Mouse (Mus musculus): ENCODE results near the gene Tmem266. TPM values are rescaled to one million over a fixed set of nuclear protein-coding genes. Genes with fewer than 3 reads are reported as not detected.

Tmem266 gene
- polyA plus RNA-seq, 1 experiment, result 0.95 TPM

DNA sequence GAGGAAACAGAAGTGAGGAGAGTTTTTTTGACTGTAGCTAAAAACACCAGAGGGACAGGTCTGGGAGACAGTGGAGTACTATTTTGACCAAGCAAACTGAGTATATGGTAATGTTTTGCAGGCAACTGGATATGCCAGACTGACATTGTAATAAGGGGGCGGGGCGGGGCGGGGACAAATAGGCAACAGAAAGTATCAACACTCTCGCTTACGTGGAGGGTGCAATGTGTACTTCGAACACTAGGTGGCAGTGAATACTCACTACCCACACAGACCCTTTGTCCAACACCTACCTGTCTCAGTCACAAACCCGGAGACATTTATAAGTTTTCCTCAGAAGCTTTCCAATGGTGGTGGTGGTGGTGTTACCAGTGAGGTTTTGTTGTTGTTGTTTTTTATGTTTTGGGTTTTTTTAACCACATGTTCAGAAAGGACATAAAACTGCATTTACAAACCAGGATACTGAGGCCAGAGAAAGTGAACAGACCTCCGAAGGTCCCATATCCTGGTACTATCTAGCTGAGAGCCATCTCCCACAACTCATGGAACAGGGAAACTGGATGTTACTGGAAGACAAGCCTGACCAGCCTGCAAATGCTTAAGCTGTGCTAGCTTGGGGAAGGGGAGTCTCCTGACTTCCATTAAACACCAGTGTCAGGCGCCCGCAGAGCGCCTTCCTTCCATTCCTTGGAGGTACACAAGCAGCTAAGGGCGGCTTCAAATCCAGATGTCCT, 102.7 kb downstream of the Tmem266 start:
- no peak overlapping the region for H3K27ac ChIP-seq (ENCODE audit: insufficient read depth, low read depth, low read length)
- no peaks in the 10 kb centered on the region for H3K27me3 ChIP-seq (ENCODE audit: control insufficient read depth, insufficient read depth, low read length)
- no peaks in the 10 kb centered on the region for H3K36me3 ChIP-seq (ENCODE audit: control insufficient read depth, insufficient read depth, low read length)
- peak overlapping the region; percentile 37; the same call in 1 of the 2 replicates for H3K4me3 ChIP-seq (ENCODE audit: low read depth, low read length)
- WGBS, result 27% methylated on average over 12 of the region's 12 CpGs
- TF ChIP-seq CTCF (IDR thresholded peaks at IDR 0.05; ENCODE audit: extremely low read depth, insufficient read length, insufficient replicate concordance, low read depth, low read length) (peak; percentile 33; the same call in 1 of the 2 replicates), POLR2A (IDR thresholded peaks at IDR 0.05; ENCODE audit: low read depth, low read length) (no peak)
- H3K4me1 ChIP-seq (ENCODE audit: control insufficient read depth, insufficient read depth, insufficient read length, low read length), result peaks cover 20% of the 10 kb centered on the region

DNA sequence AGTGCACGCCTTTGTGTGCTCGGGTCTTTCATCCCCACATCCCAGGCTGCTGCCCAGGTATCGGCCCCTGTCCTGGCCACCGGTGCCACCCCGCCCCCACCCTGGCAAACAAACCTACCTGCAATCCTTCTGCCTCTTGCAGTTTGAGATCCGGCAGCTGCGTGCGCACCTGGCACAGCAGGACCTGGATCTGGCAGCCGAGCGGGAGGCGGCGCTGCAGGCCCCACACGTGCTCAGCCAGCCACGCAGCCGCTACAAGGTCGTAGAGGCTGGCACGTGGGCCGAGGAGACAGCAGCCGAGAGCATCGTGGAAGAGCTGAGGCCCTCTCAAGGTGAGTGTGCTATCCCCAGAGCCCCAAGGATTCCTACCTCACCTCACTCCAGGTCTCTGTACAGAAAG, 103.4 kb downstream of the Tmem266 start:
- Histone ChIP-seq H3K4me1 (ENCODE audit: control insufficient read depth, insufficient read depth, insufficient read length, low read length) (peaks cover 14% of the 10 kb centered on the region), H3K27ac (ENCODE audit: insufficient read depth, low read depth, low read length) (no peak overlapping the region), H3K36me3 (ENCODE audit: control insufficient read depth, insufficient read depth, low read length) (no peaks in the 10 kb centered on the region), H3K4me3 (ENCODE audit: low read depth, low read length) (peak overlapping the region; percentile 37; the same call in 1 of the 2 replicates), H3K27me3 (ENCODE audit: control insufficient read depth, insufficient read depth, low read length) (no peaks in the 10 kb centered on the region)
- WGBS, result 23% methylated on average over 20 of the region's 20 CpGs
- TF ChIP-seq CTCF (IDR thresholded peaks at IDR 0.05; ENCODE audit: extremely low read depth, insufficient read length, insufficient replicate concordance, low read depth, low read length), result peak; percentile 30; the same call in 1 of the 2 replicates
- no peak for TF ChIP-seq POLR2A (IDR thresholded peaks at IDR 0.05; ENCODE audit: low read depth, low read length)

DNA sequence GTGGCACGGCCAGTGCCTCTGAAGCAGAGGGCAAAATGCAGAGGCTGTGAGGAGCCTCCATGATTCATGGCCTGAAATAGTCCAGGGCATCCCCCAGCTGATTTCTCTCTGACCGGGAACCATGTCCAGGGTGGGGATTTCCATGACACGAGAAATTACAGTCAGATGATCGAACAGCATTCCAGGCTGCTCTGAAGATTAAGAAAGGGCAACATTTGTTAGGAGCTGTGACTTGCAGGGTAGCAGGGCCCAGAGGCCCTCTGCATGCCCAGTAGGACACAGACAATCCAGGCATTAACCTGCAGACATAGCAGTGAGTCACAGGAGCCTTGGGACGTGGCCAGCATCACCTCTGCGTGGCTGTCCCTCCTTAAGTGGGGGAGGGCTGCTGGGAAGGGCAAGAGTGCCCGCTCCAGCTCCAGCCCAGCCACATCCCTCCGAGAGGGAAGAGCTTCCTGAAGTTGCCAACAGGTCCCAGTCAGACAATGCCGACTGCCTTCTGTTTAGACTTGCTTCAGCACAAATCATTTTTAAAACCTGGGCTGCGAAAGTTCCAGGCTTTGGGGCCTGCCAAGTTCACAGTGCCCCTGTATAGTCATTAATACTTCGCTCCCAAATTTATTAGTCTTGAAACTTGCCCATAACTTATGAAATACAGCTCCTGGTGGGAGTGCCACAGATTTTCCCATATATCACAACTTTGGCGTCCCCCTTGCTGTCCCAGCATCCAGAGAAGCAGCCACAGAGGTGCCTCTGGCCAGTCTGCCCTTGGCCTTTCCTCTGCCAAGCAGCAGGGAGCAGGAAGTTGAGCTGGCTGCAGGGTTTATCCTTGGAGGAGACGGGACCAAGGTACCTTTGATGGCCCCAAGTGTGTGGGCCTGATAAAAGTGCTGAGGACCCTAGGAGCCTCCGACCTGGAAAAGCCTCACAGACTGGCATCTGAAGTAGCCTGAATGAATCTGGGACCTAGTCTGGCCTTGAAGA, 105.9 kb downstream of the Tmem266 start:
- 63% methylated on average over 14 of the region's 14 CpGs for WGBS
- no peak overlapping the region for H3K4me3 ChIP-seq (ENCODE audit: low read depth, low read length)

DNA sequence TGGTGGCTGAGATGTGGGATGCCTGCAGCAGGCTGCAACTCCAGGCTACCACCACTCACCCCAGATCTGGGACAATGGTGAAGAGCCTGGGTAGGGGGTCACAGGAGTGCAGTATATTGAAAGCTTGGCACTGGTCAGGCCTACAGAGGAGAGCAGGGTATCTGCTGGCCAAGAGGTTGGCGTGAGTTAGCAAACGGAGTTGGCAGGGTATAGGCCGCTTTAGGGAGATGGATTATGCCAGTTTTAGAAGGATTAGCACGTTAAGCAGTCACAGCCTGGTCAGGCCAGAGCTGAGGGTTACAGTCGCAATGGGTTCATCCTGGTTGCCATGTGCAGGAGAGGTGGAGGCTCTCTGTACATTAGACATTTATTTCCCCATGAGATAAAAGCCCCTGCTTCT, 107.2 kb downstream of the Tmem266 start:
- WGBS, result 89% methylated on average over 5 of the region's 5 CpGs
- H3K4me3 ChIP-seq (ENCODE audit: low read depth, low read length), result no peak overlapping the region
- no peaks in the 10 kb centered on the region for H3K27me3 ChIP-seq (ENCODE audit: control insufficient read depth, insufficient read depth, low read length)
- no peak for TF ChIP-seq CTCF (IDR thresholded peaks at IDR 0.05; ENCODE audit: extremely low read depth, insufficient read length, insufficient replicate concordance, low read depth, low read length)
- no peak for TF ChIP-seq POLR2A (IDR thresholded peaks at IDR 0.05; ENCODE audit: low read depth, low read length)
- no peak overlapping the region for H3K27ac ChIP-seq (ENCODE audit: insufficient read depth, low read depth, low read length)
- H3K4me1 ChIP-seq (ENCODE audit: control insufficient read depth, insufficient read depth, insufficient read length, low read length), result peaks cover 19% of the 10 kb centered on the region
- H3K36me3 ChIP-seq (ENCODE audit: control insufficient read depth, insufficient read depth, low read length), result no peaks in the 10 kb centered on the region

More for the DNA sequence above, 105.9 kb downstream of the Tmem266 start:
- Histone ChIP-seq H3K36me3 (ENCODE audit: control insufficient read depth, insufficient read depth, low read length) (no peaks in the 10 kb centered on the region), H3K27ac (ENCODE audit: insufficient read depth, low read depth, low read length) (no peak overlapping the region), H3K4me1 (ENCODE audit: control insufficient read depth, insufficient read depth, insufficient read length, low read length) (peaks cover 12% of the 10 kb centered on the region), H3K27me3 (ENCODE audit: control insufficient read depth, insufficient read depth, low read length) (no peaks in the 10 kb centered on the region)
- TF ChIP-seq POLR2A (IDR thresholded peaks at IDR 0.05; ENCODE audit: low read depth, low read length), result no peak
- no peak for TF ChIP-seq CTCF (IDR thresholded peaks at IDR 0.05; ENCODE audit: extremely low read depth, insufficient read length, insufficient replicate concordance, low read depth, low read length)

DNA sequence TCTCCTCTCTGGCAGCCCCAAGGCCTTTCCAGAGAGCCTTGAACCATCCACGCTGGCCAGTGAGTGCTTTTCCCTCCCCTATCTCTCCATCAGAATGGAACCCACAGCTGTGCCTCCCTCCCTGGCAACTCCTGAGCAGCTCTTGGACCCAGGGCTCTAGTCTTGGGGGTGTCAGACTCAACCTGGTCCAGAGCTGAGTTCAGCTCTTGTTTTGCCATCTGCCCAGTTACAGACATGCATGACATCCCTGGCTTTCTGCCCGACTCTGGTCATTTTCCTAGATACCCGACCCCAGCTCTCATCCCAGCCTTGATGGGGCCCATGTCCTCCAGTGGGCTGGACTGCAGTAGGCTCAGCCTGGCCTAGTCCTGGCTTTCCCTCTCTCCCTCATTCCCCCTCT, 111.7 kb downstream of the Tmem266 start:
- H3K4me3 ChIP-seq (ENCODE audit: low read depth, low read length), result no peak overlapping the region
- no peak overlapping the region for H3K27ac ChIP-seq (ENCODE audit: insufficient read depth, low read depth, low read length)
- no peak for TF ChIP-seq CTCF (IDR thresholded peaks at IDR 0.05; ENCODE audit: extremely low read depth, insufficient read length, insufficient replicate concordance, low read depth, low read length)
- TF ChIP-seq POLR2A (IDR thresholded peaks at IDR 0.05; ENCODE audit: low read depth, low read length), result no peak
- H3K36me3 ChIP-seq (ENCODE audit: control insufficient read depth, insufficient read depth, low read length), result no peaks in the 10 kb centered on the region; the same call in 1 of the 2 replicates
- H3K27me3 ChIP-seq (ENCODE audit: control insufficient read depth, insufficient read depth, low read length), result no peaks in the 10 kb centered on the region
- WGBS, result 25% methylated on average over 3 of the region's 3 CpGs
- H3K4me1 ChIP-seq (ENCODE audit: control insufficient read depth, insufficient read depth, insufficient read length, low read length), result peaks cover 15% of the 10 kb centered on the region

DNA sequence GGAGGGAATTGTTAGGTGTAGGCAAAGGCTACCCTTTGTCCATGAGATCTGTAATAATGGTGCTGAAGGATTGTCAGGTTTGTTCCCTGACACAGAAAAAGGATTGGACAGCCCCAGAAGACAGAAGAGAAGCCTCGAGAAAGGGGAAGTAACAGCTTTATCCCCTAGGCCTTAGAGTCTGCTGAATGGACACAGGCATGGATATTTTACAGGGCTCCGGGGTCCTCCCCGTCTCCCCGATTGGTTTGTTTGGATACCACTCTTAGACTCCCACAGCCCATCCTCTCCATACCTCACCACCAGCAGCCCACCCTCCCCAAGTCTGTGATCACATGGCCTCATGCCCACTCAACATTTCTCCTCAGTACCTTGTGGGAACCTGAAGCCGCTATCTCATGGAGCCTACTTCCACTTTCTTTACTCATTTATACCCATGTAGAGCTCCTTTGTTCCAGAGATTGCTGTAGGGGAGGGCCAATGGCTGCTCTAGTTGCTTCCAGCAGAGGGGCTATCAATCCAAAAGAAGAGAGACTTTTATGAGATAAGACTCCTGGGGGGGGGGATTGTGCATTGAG, 112.6 kb downstream of the Tmem266 start:
- no peak for TF ChIP-seq POLR2A (IDR thresholded peaks at IDR 0.05; ENCODE audit: low read depth, low read length)
- TF ChIP-seq CTCF (IDR thresholded peaks at IDR 0.05; ENCODE audit: extremely low read depth, insufficient read length, insufficient replicate concordance, low read depth, low read length), result no peak
- Histone ChIP-seq H3K36me3 (ENCODE audit: control insufficient read depth, insufficient read depth, low read length) (no peaks in the 10 kb centered on the region; the same call in 1 of the 2 replicates), H3K27ac (ENCODE audit: insufficient read depth, low read depth, low read length) (no peak overlapping the region), H3K4me3 (ENCODE audit: low read depth, low read length) (no peak overlapping the region), H3K4me1 (ENCODE audit: control insufficient read depth, insufficient read depth, insufficient read length, low read length) (peaks cover 16% of the 10 kb centered on the region), H3K27me3 (ENCODE audit: control insufficient read depth, insufficient read depth, low read length) (no peaks in the 10 kb centered on the region)
- 82% methylated on average over 5 of the region's 5 CpGs for WGBS
